Mouse (Mus musculus) brain, embryonic 14.5 days (tissue): Measurements from ENCODE around the gene Scfd2.

Source experiments
- CTCF ChIP-seq: fragments of 200-500 bp; IDR thresholded peaks from 2 replicates; pipeline ENCODE4 v1.5.1; 2012; ENCODE audit warnings: inconsistent platforms, mild to moderate bottlenecking, moderate library complexity, borderline replicate concordance; ENCODE audit not compliant: insufficient read depth, insufficient read length; ENCODE audit errors: extremely low read depth
- POLR2A ChIP-seq: fragments of 200-500 bp; IDR thresholded peaks from 2 replicates; pipeline ENCODE4 v1.6.1; 2012; ENCODE audit warnings: mild to moderate bottlenecking, inconsistent platforms, borderline replicate concordance; ENCODE audit not compliant: poor library complexity, insufficient read depth, insufficient read length, severe bottlenecking; ENCODE audit errors: extremely low read depth

- TF ChIP-seq CTCF (no peak), POLR2A (no peak)
Measured at GRCm38 (mm10) chr5:74201570-74202357, 329.8 kb downstream of the Scfd2 start.
